Mouse (Mus musculus) activated CD4-positive, CD25-positive, alpha-beta regulatory T cell, adult 4 months (primary cell): Measurements from ENCODE around the gene Tvp23a. TPM values are rescaled to one million over a fixed set of nuclear protein-coding genes. Genes with fewer than 3 reads are reported as not detected.

Experiments used
- ATAC-seq: one replicate; pipeline ENCODE4 v1.8.0; 2017
- polyA plus RNA-seq, 2 experiments: library from polyadenylated mRNA; unstranded; fragments of 100-300 nt; shearing (Covaris generic); gene quantifications; one replicate each; pipeline ENCODE4 v1.2.1; 2017

Gene Tvp23a
- polyA plus RNA-seq, 2 experiments from 2014 or later: 1.4 to 1.6 TPM

DNA sequence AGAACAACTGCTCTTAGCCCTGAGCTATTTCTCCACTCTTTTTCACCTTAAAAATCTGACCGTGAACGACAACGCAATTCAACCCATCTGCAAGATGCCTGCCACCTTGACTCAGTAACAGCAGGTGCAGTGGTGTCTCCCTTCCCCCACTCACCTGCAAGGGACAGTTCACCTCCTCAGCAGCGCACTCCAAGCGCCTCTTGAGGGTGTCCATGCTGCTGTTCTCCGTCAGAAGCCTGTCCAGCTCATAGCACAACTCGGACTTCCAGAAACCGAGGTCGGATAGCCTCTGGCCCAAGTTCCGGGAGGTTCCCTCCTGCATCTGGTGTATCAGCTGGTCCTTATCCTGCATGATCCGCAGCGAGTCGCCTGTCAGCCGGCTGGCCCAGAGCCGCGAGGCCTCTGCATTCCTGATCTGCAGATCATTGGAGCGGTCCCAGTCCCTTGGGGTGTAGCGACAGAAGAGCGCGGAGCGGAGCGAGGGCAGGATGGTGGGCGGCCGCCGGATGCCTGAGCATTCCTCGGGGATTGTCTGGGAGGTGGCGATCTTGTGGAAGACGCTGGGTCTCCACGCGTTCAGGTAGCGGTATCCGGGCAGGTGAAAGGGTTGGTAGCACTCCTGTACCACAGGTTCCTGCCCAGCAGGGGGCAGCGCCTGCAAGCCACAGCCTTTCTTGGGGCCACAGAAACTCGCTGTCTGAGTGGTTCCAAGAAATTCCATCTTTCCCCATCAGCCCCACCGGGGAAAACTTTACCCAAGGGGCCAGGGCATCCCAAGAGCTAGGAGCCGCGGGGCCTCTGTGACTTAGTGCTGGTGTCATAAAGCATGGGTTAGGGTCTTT lies 52.2 kb downstream of the Tvp23a start, which contains the start of gene Tekt5:
Gene Tekt5 (minus strand): TSS at position 792 of the 842 bp plus-strand sequence.
- no peak for ATAC-seq

GRCm38 (mm10) chr16:10392587-10392986 lies 54.6 kb downstream of the Tvp23a start:
- ATAC-seq: no peak

DNA sequence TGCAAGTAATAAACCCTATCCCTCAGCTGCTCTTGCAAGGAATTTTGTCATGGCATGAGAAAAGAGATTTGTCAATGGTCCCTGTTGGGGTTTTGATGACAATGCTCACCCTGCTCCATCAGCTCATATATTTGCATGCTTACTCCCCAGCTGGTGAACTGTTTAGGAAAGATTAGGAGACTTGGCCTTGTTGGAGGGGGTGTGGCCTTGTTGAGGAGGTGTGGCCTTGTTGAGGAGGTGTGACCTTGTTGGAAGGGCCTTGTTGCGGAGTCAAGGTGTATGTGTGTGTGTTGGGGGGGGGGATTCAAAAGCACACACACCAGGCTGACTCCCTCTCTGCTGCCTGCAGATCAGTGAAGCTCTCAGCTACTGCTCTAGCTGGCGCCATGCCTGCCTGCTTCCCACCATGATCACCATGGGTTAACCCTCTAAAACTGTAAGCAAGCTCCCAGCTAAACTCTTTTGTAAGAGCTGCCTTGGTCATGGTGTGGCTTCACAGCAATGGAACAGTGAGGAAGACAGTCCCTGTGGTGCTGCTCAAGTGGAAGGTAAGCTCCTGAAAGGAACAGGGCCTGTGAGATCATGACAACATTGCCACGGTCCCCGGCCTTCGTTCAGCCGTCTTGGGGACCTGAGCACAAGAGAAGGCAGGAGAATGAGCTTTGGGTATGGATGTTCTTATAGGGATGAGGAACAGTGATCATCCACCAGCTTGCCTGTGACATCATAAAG lies 58.4 kb downstream of the Tvp23a start:
- no peak for ATAC-seq

DNA sequence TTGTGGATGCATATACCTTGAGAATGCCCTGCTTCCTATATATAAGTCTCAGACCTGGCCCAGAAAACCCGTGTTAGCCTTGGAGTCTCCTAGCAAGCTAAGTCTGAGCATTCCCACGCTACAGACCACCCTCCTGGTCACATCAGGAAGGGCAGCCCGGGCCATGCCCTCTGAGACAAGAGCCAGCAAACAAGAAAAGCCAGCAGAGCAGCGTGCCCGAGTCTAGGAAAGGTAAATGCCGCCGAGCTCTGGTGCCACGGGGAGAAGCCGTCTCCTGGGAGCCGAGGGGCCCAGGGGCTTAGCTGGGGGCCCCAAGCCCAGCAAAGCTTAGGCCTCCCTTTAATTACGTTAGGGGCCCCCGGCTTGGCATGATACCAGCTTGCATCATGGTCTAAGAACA lies 61.9 kb downstream of the Tvp23a start:
- ATAC-seq: no peak

- no peak for ATAC-seq
Observed at GRCm38 (mm10) chr16:10384544-10384943, 62.6 kb downstream of the Tvp23a start.

GRCm38 (mm10) chr16:10384060-10384497 lies 63.1 kb downstream of the Tvp23a start:
- no peak for ATAC-seq

DNA sequence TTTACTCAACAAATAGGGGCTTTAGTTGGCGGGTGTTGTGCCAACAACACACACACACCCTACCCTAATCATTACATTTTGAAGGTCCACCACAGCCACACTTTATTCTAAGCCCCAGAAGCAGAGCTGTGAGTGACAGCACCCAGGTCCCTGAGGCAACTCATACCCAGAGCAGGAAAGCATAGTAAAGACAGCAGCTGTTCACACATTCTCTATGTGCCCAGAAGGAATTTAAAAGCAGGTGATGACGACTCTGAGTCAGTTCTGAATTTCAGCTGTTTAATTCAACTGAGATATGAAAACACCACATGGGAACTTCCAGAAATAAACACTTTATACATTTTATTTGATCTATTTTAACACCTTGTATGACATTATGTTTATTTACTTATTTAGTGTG lies 67.6 kb downstream of the Tvp23a start:
- ATAC-seq: no peak

- no peak for ATAC-seq
Observed at GRCm38 (mm10) chr16:10377286-10377685, 69.9 kb downstream of the Tvp23a start.

- no peak for ATAC-seq
Observed at GRCm38 (mm10) chr16:10374254-10375011, 72.7 kb downstream of the Tvp23a start.

DNA sequence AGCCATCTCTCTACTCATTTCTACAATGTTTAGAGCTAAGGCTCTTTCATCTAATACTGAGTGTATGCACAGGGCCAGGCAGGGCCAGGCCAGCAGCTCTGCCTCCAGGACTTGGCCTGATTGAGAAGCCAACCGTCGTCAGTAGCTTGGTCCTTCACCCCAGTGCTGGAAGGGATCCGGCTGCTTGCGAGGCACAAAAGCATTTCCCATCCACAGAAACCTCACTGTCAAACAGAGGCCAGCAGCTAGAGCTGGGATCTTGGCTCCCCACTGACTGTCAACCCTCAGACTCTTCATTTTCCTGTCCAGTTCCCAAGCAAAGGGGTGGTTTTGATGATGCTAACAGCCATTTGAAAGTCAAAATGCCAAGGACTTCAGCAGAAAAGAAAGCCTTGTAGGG lies 74.8 kb downstream of the Tvp23a start:
- no peak for ATAC-seq

Other genes starting within 250 kb of the Tvp23a start
- under 1 TPM in 1 of 2 experiments, not detected in 1; 0.08 TPM for gene Emp2, start 133.4 kb downstream of the Tvp23a start, polyA plus RNA-seq
- gene Tekt5, start 51.9 kb downstream of the Tvp23a start, polyA plus RNA-seq: not detected
- gene Nubp1, start 35.4 kb downstream of the Tvp23a start, polyA plus RNA-seq: 10 to 100 TPM; 68.5 to 77.0 TPM
- 1 to 10 TPM; 1.3 to 4.3 TPM for gene Ciita, start 32.7 kb upstream of the Tvp23a start, polyA plus RNA-seq
- 1 to 10 TPM; 3.0 to 3.1 TPM for gene Dexi, start 95.7 kb upstream of the Tvp23a start, polyA plus RNA-seq
- 1 to 10 TPM; 7.0 to 7.8 TPM for gene Clec16a, start 98.0 kb upstream of the Tvp23a start, polyA plus RNA-seq